Mouse (Mus musculus) left cerebral cortex, postnatal 14 days (tissue): ENCODE data around the gene Zfp148. TPM values are rescaled to one million over a fixed set of nuclear protein-coding genes. Genes with fewer than 3 reads are reported as not detected.

Source experiments
- DNase-seq, 2 experiments: peaks; one replicate each; pipeline ENCODE4 v3.0.0; 2021 to 2022; ENCODE audit warnings: low spot score in 2 of 2, mixed read lengths in 1 of 2
- intact Hi-C: fragments of 180-260 bp; cut with DNase I; formaldehyde crosslinking; loops from one replicate; pipeline ENCODE4 v1.15.1; 2025
- long read RNA-seq, 2 experiments: library from polyadenylated mRNA; stranded (forward); transcript quantifications; one replicate each; pipeline ENCODE4 v2.0.0; 2021
- total RNA-seq, 2 experiments: library from RNA; stranded (reverse); gene quantifications; 2 replicates each; pipeline ENCODE4 v1.2.3; 2021

The Zfp148 gene
- total RNA-seq = 100 to 1,000 TPM; 101 to 109 TPM
- long read RNA-seq, experiment 1, full-length matches to known transcripts = 31 of 57 reads
- long read RNA-seq, experiment 1, partial matches to known transcripts = 1 of 57 reads
- long read RNA-seq, experiment 1, other reads (novel, unspliced or antisense) = 25 of 57 reads
- long read RNA-seq, experiment 2, full-length matches to known transcripts = 43 of 65 reads
- long read RNA-seq, experiment 2, partial matches to known transcripts = 3 of 65 reads
- long read RNA-seq, experiment 2, other reads (novel, unspliced or antisense) = 19 of 65 reads

GRCm38 (mm10) chr16:33379944-33380881, at the start of gene Zfp148:
Zfp148 (plus strand) TSS chr16:33380836.
- intact Hi-C loops = loop anchor here (2.0 to 10.0 kb wide), 2 partner anchors 43 to 75 kb away; no protein-coding TSS in a partner anchor

GRCm38 (mm10) chr16:33333015-33333414, 47.6 kb upstream of the Zfp148 start:
- DNase-seq = no peak
- intact Hi-C loops = no loop called here

More at GRCm38 (mm10) chr16:33379944-33380881, at the start of gene Zfp148:
- DNase-seq = peak; percentile 93 to 94

- DNase-seq = peak; percentile 60 to 66
- intact Hi-C loops = loop anchor here (2.0 kb wide), 1 partner anchor 44 kb away; the partner anchor contains the start of gene Zfp148
Observed at GRCm38 (mm10) chr16:33337177-33337576, 43.5 kb upstream of the Zfp148 start.

GRCm38 (mm10) chr16:33337681-33338080, 43.0 kb upstream of the Zfp148 start:
- no peak for DNase-seq
- intact Hi-C loops = loop anchor here (2.0 kb wide), 1 partner anchor 43 kb away; the partner anchor contains the start of gene Zfp148

GRCm38 (mm10) chr16:33338492-33338891, 42.1 kb upstream of the Zfp148 start:
- no peak for DNase-seq
- intact Hi-C loops = no loop called here

- intact Hi-C loops = no loop called here
- no peak for DNase-seq
Observed at GRCm38 (mm10) chr16:33339476-33339875, 41.2 kb upstream of the Zfp148 start.

GRCm38 (mm10) chr16:33342356-33342755, 38.3 kb upstream of the Zfp148 start:
- intact Hi-C loops = no loop called here
- no peak for DNase-seq

GRCm38 (mm10) chr16:33343106-33343505, 37.5 kb upstream of the Zfp148 start:
- DNase-seq = no peak
- intact Hi-C loops = no loop called here

GRCm38 (mm10) chr16:33343601-33344000, 37.0 kb upstream of the Zfp148 start:
- no peak for DNase-seq
- intact Hi-C loops = no loop called here

- intact Hi-C loops = no loop called here
- DNase-seq = peak; percentile 72 to 76
Observed at GRCm38 (mm10) chr16:33344379-33344778, 36.3 kb upstream of the Zfp148 start.

- peak in 1 of 2 experiments; percentile 16 for DNase-seq
- intact Hi-C loops = no loop called here
Observed at GRCm38 (mm10) chr16:33344875-33345274, 35.8 kb upstream of the Zfp148 start.

GRCm38 (mm10) chr16:33346376-33346775, 34.3 kb upstream of the Zfp148 start:
- DNase-seq = no peak
- intact Hi-C loops = no loop called here

- no peak for DNase-seq
- intact Hi-C loops = no loop called here
Observed at GRCm38 (mm10) chr16:33347134-33347533, 33.5 kb upstream of the Zfp148 start.

GRCm38 (mm10) chr16:33357805-33358204, 22.8 kb upstream of the Zfp148 start:
- DNase-seq = no peak
- intact Hi-C loops = no loop called here

- intact Hi-C loops = no loop called here
Observed at GRCm38 (mm10) chr16:33365772-33366171, 14.9 kb upstream of the Zfp148 start.

GRCm38 (mm10) chr16:33368632-33369031, 12.0 kb upstream of the Zfp148 start:
- DNase-seq = no peak
- intact Hi-C loops = no loop called here

More at GRCm38 (mm10) chr16:33365772-33366171, 14.9 kb upstream of the Zfp148 start:
- peak in 1 of 2 experiments; percentile 27 for DNase-seq

- no peak for DNase-seq
- intact Hi-C loops = no loop called here
Observed at GRCm38 (mm10) chr16:33370836-33371235, 9.8 kb upstream of the Zfp148 start.

GRCm38 (mm10) chr16:33372611-33373010, 8.0 kb upstream of the Zfp148 start:
- intact Hi-C loops = no loop called here
- no peak for DNase-seq

- no peak for DNase-seq
- intact Hi-C loops = no loop called here
Observed at GRCm38 (mm10) chr16:33373326-33373725, 7.3 kb upstream of the Zfp148 start.

GRCm38 (mm10) chr16:33376266-33376665, 4.4 kb upstream of the Zfp148 start:
- no peak for DNase-seq
- intact Hi-C loops = no loop called here
